Mouse (Mus musculus) adrenal gland, postnatal 14 days (tissue): ENCODE measurements at regions not wholly inside any gene's neighbourhood (a gene's known extent, or its start where the extent isn't known, plus 50 kb on each side); places are given as distances from the start of the nearest gene placed in this dataset.
"Not testable (repeated sequence)": the region's sequence is repeated elsewhere in the genome, so short reads cannot be mapped to it uniquely, and the experiment has no call there.

Experiments
- DNase-seq: peaks from one replicate; pipeline ENCODE4 v3.0.0; 2021; ENCODE audit warnings: mixed read lengths

GRCm38 (mm10) chr16:25478300-25478699 lies 191.7 kb downstream of the Tprg start:
- DNase-seq, result no peak

GRCm38 (mm10) chr16:25483831-25484254 lies 197.2 kb downstream of the Tprg start:
- peak; percentile 7 for DNase-seq

- no peak for DNase-seq
These were observed 198.4 kb downstream of the Tprg start for GRCm38 (mm10) chr16:25485007-25485406.

- DNase-seq, result no peak
These were observed 197.0 kb upstream of the Trp63 start for GRCm38 (mm10) chr16:25486477-25487094.

GRCm38 (mm10) chr16:25490847-25491246 lies 192.7 kb upstream of the Trp63 start:
- DNase-seq, result no peak

- no peak for DNase-seq
These were observed 189.4 kb upstream of the Trp63 start for GRCm38 (mm10) chr16:25494153-25494552.

- no peak for DNase-seq
These were observed 187.9 kb upstream of the Trp63 start for GRCm38 (mm10) chr16:25495586-25496196.

GRCm38 (mm10) chr16:25504829-25505228 lies 178.7 kb upstream of the Trp63 start:
- no peak for DNase-seq

GRCm38 (mm10) chr16:25517114-25517868 lies 166.3 kb upstream of the Trp63 start:
- DNase-seq, result no peak

- DNase-seq, result not testable (repeated sequence)
These were observed 160.4 kb upstream of the Trp63 start for GRCm38 (mm10) chr16:25523141-25523540.

GRCm38 (mm10) chr16:25523621-25524020 lies 159.9 kb upstream of the Trp63 start:
- no peak for DNase-seq

- DNase-seq, result no peak
These were observed 155.7 kb upstream of the Trp63 start for GRCm38 (mm10) chr16:25527850-25528249.

- no peak for DNase-seq
These were observed 155.2 kb upstream of the Trp63 start for GRCm38 (mm10) chr16:25528313-25528712.

GRCm38 (mm10) chr16:25529681-25530080 lies 153.9 kb upstream of the Trp63 start:
- DNase-seq, result peak; percentile 4

- DNase-seq, result peak; percentile 13
These were observed 151.7 kb upstream of the Trp63 start for GRCm38 (mm10) chr16:25531761-25532336.

- DNase-seq, result no peak
These were observed 150.9 kb upstream of the Trp63 start for GRCm38 (mm10) chr16:25532519-25533205.

- DNase-seq, result peak; percentile 79
These were observed 150.4 kb upstream of the Trp63 start for GRCm38 (mm10) chr16:25533206-25533580.

- no peak for DNase-seq
These were observed 147.0 kb upstream of the Trp63 start for GRCm38 (mm10) chr16:25536550-25536949.

- no peak for DNase-seq
These were observed 133.9 kb upstream of the Trp63 start for GRCm38 (mm10) chr16:25549542-25550110.

GRCm38 (mm10) chr16:25557181-25557580 lies 126.4 kb upstream of the Trp63 start:
- no peak for DNase-seq

- no peak for DNase-seq
These were observed 103.3 kb upstream of the Trp63 start for GRCm38 (mm10) chr16:25580216-25580615.
